Mouse (Mus musculus) spleen, adult 2 months (tissue): ENCODE measurements at regions not wholly inside any gene's neighbourhood (a gene's known extent, or its start where the extent isn't known, plus 50 kb on each side); places are given as distances from the start of the nearest gene placed in this dataset.

Source experiments
- CTCF ChIP-seq: fragments of 200-500 bp; IDR thresholded peaks from 2 replicates; pipeline ENCODE4 v1.5.1; 2011; ENCODE audit warnings: mild to moderate bottlenecking, inconsistent platforms; ENCODE audit not compliant: insufficient read depth, insufficient read length, insufficient replicate concordance; ENCODE audit errors: extremely low read depth
- POLR2A ChIP-seq: fragments of 200-500 bp; IDR thresholded peaks from 2 replicates; pipeline ENCODE4 v1.6.1; 2011; ENCODE audit warnings: low read depth, low read length, inconsistent platforms

- TF ChIP-seq CTCF (no peak), POLR2A (peak; percentile 44; the same call in 1 of the 2 replicates)
Observed at GRCm38 (mm10) chr12:107183283-107183682, 305.1 kb upstream of the 3110018I06Rik start.
